ENCODE assay signal across 10 mouse cellular contexts in genomic region chr9:71612981-71613380, GRCm38 (mm10). TPM values are rescaled to one million over a fixed set of nuclear protein-coding genes. Genes with fewer than 3 reads are reported as not detected.
DNase-seq lines count a peak whose midpoint lies in the region; ATAC-seq lines count a peak whose summit lies in the region.
"Had no signal": no experiment of that assay in that cellular context is flagged by ENCODE, and none has a peak within 500 bp of the region (broad histone marks: within the 10 kb centered on the region; RNA-seq: fewer than 3 reads in every experiment).

No protein-coding gene starts in this region.

- no peak overlapping the region for H3K27ac ChIP-seq in forebrain, embryonic 11.5 days (ENCODE audit: low read depth, low read length)
- no peak overlapping the region for H3K27ac ChIP-seq in forebrain, embryonic 10.5 days
- H3K27ac ChIP-seq in midbrain, embryonic 14.5 days (replicated peaks; ENCODE audit: low read depth, low read length), result no peak overlapping the region
- H3K27ac ChIP-seq in midbrain, embryonic 15.5 days, result no peak overlapping the region
- H3K27ac ChIP-seq: hindbrain, embryonic 15.5 days; midbrain, embryonic 12.5 days had no signal

- no peak overlapping the region for H3K4me2 ChIP-seq in forebrain, embryonic 11.5 days (ENCODE audit: low read depth, low read length, severe bottlenecking)
- H3K4me2 ChIP-seq in midbrain, embryonic 14.5 days (ENCODE audit: low read length), result no peak overlapping the region
- H3K4me2 ChIP-seq in midbrain, embryonic 15.5 days, result no peak overlapping the region
- H3K4me2 ChIP-seq: hindbrain, embryonic 15.5 days; midbrain, embryonic 12.5 days had no signal

- no peak overlapping the region for H3K9ac ChIP-seq in forebrain, embryonic 11.5 days (ENCODE audit: low read length)
- no peak overlapping the region for H3K9ac ChIP-seq in midbrain, embryonic 14.5 days (replicated peaks; ENCODE audit: low read length)
- H3K9ac ChIP-seq in midbrain, embryonic 15.5 days, result no peak overlapping the region
- H3K9ac ChIP-seq: hindbrain, embryonic 15.5 days; midbrain, embryonic 12.5 days had no signal

- WGBS in forebrain, embryonic 11.5 days, result 90% methylated on average over 6 of the region's 6 CpGs
- WGBS in forebrain, embryonic 10.5 days, result 77% methylated on average over 6 of the region's 6 CpGs
- WGBS in midbrain, embryonic 14.5 days, result 86% methylated on average over 6 of the region's 6 CpGs
- WGBS in midbrain, embryonic 15.5 days, result 90% methylated on average over 6 of the region's 6 CpGs

- H3K27me3 ChIP-seq in forebrain, embryonic 11.5 days (ENCODE audit: control insufficient read depth, insufficient read depth, low read length), result no peaks in the 10 kb centered on the region
- H3K27me3 ChIP-seq in forebrain, embryonic 10.5 days (ENCODE audit: poor library complexity, severe bottlenecking), result no peaks in the 10 kb centered on the region
- no peaks in the 10 kb centered on the region for H3K27me3 ChIP-seq in midbrain, embryonic 14.5 days (ENCODE audit: control insufficient read depth, insufficient read depth, low read length)
- H3K27me3 ChIP-seq in midbrain, embryonic 15.5 days (replicated peaks), result no peaks in the 10 kb centered on the region
- H3K27me3 ChIP-seq in splenic B cell, adult 2 months (ENCODE audit: control insufficient read depth, insufficient read depth, low read length, poor library complexity, severe bottlenecking), result no peaks in the 10 kb centered on the region
- H3K27me3 ChIP-seq: hindbrain, embryonic 15.5 days; midbrain, embryonic 12.5 days had no signal

- no peaks in the 10 kb centered on the region for H3K9me3 ChIP-seq in forebrain, embryonic 11.5 days (ENCODE audit: control insufficient read depth, low read length)
- no peaks in the 10 kb centered on the region for H3K9me3 ChIP-seq in forebrain, embryonic 10.5 days
- H3K9me3 ChIP-seq in midbrain, embryonic 14.5 days (ENCODE audit: control insufficient read depth, low read length), result no peaks in the 10 kb centered on the region
- H3K9me3 ChIP-seq in midbrain, embryonic 15.5 days, result no peaks in the 10 kb centered on the region
- H3K9me3 ChIP-seq: hindbrain, embryonic 15.5 days; midbrain, embryonic 12.5 days had no signal

- H3K4me1 ChIP-seq in forebrain, embryonic 11.5 days (replicated peaks; ENCODE audit: control insufficient read depth, insufficient read depth, low read length), result no peaks in the 10 kb centered on the region
- H3K4me1 ChIP-seq in forebrain, embryonic 10.5 days, result no peaks in the 10 kb centered on the region
- H3K4me1 ChIP-seq in midbrain, embryonic 14.5 days (ENCODE audit: control insufficient read depth, insufficient read depth, low read length), result no peaks in the 10 kb centered on the region
- no peaks in the 10 kb centered on the region for H3K4me1 ChIP-seq in midbrain, embryonic 15.5 days
- H3K4me1 ChIP-seq: midbrain, embryonic 12.5 days had no signal

- H3K4me3 ChIP-seq in forebrain, embryonic 11.5 days (ENCODE audit: low read depth, low read length), result no peak overlapping the region
- H3K4me3 ChIP-seq in forebrain, embryonic 10.5 days, result no peak overlapping the region
- no peak overlapping the region for H3K4me3 ChIP-seq in midbrain, embryonic 14.5 days (replicated peaks; ENCODE audit: low read depth, low read length)
- no peak overlapping the region for H3K4me3 ChIP-seq in midbrain, embryonic 15.5 days
- H3K4me3 ChIP-seq: hindbrain, embryonic 15.5 days; midbrain, embryonic 12.5 days had no signal

- no peak for ATAC-seq in forebrain, embryonic 11.5 days (replicated peaks; ENCODE audit: low FRiP score)
- no peak for ATAC-seq in midbrain, embryonic 14.5 days (ENCODE audit: low FRiP score, low TSS enrichment)
- ATAC-seq in midbrain, embryonic 15.5 days (replicated peaks), result no peak

- DNase-seq in forebrain, embryonic 11.5 days (ENCODE audit: low spot score), result peak; percentile 59
- no peak for DNase-seq in forebrain, embryonic 10.5 days (ENCODE audit: extremely low spot score, low spot score)
- DNase-seq in midbrain, embryonic 14.5 days, result peak; percentile 32
- DNase-seq in embryo, embryonic 11 days, result peak; percentile 42
- DNase-seq in splenic B cell, adult 2 months (ENCODE audit: low read depth, low spot score), result peak; percentile 57
- no peak for DNase-seq in yolk sac, embryonic 10.5 days (ENCODE audit: low spot score)
- no peak for DNase-seq in layer of hippocampus, postnatal 36 days

- no peaks in the 10 kb centered on the region for H3K36me3 ChIP-seq in forebrain, embryonic 11.5 days (ENCODE audit: control insufficient read depth, insufficient read depth, low read length)
- no peaks in the 10 kb centered on the region for H3K36me3 ChIP-seq in forebrain, embryonic 10.5 days (replicated peaks)
- H3K36me3 ChIP-seq in midbrain, embryonic 14.5 days (ENCODE audit: control insufficient read depth, insufficient read depth, low read length), result no peaks in the 10 kb centered on the region
- no peaks in the 10 kb centered on the region for H3K36me3 ChIP-seq in midbrain, embryonic 15.5 days (replicated peaks)
- no peaks in the 10 kb centered on the region for H3K36me3 ChIP-seq in splenic B cell, adult 2 months (ENCODE audit: control insufficient read depth, insufficient read depth, low read length, poor library complexity, severe bottlenecking)
- H3K36me3 ChIP-seq: hindbrain, embryonic 15.5 days; midbrain, embryonic 12.5 days had no signal

RNA-seq across cellular contexts. Expression of gene Myzap, which starts 20.8 kb away (rescaled TPM):
- 4.2 and 4.3 TPM in 2 replicates for polyA plus RNA-seq in forebrain, embryonic 11.5 days (2014; fragmentation: Nextera tagmentation; extraction: Ambion mirVana)
- polyA plus RNA-seq in forebrain, embryonic 10.5 days (2016; fragmentation: Nextera tagmentation; extraction: Ambion mirVana), result 3.5 and 4.0 TPM in 2 replicates
- polyA plus RNA-seq in midbrain, embryonic 14.5 days (2014; fragmentation: Nextera tagmentation; extraction: Ambion mirVana), result 1.3 and 2.2 TPM in 2 replicates
- polyA plus RNA-seq in midbrain, embryonic 15.5 days (2015; fragmentation: Nextera tagmentation; extraction: Ambion mirVana), result 2.1 and 3.1 TPM in 2 replicates
- 1 to 10 TPM in 1 of 2 experiments, under 1 TPM in 1; 0.67 to 2.1 TPM for total RNA-seq in layer of hippocampus, postnatal 36 days (2021)

Comparison
In these comparisons a context has a peak if more than half of its experiments do, and no peak if none do; other contexts are left out.
1. DNase-seq: peak in forebrain, embryonic 11.5 days (single experiment), midbrain, embryonic 14.5 days (single experiment), embryo, embryonic 11 days (single experiment) and splenic B cell, adult 2 months (single experiment); none in forebrain, embryonic 10.5 days (single experiment), yolk sac, embryonic 10.5 days (single experiment) and layer of hippocampus, postnatal 36 days (0 of 2).